Comparison of ENCODE assay signal across 8 mouse cellular contexts in the genomic region with DNA sequence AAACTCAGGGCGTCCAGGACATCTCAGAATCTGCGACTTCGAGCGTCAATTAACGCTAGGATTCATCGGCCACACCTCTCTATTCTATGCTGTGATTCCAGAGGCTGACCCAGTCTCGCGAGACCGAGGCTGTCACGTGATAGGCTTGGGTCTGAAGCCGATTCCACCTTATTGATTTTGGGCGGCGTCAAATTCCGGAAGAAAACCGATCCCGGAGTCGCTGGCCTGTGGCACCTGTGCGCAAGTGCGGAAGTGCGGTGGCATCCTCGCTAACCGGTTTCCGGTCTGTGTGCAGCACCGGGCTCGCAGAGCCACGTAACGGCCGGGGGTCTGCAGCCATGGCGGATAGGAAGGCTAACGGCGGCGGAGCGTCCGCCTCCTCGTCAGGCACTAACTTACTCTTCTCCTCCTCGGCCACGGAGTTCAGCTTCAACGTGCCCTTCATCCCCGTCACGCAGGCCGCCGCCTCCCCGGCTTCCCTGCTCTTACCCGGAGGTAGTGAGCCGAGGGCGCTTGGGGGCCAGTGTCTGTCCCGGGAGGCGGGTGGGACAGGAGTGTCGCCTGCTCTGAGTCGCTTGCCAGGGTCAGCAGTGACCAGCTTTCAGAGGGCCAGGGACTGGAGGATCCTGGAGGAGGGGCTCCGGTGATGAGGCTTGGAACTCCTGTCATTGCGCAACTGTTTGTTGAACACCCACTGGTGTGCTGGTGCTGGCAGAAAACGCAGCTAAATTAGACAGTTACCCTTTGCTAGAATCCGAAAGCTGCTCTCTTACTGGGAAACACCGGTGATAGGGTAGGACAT. TPM values are rescaled to one million over a fixed set of nuclear protein-coding genes. Genes with fewer than 3 reads are reported as not detected.
DNase-seq lines count a peak whose midpoint lies in the region; ATAC-seq lines count a peak whose summit lies in the region.

Sec23ip (plus strand) TSS at position 260 of the 802 bp plus-strand sequence.

- H3K27me3 ChIP-seq in hindbrain, embryonic 16.5 days (replicated peaks; ENCODE audit: control insufficient read depth, insufficient read depth, low read length) = no peaks in the 10 kb centered on the region

- peak within 1 kb of the TSS; percentile 93 for H3K9ac ChIP-seq in hindbrain, embryonic 16.5 days (ENCODE audit: low read depth, low read length)

- no peaks in the 10 kb centered on the region for H3K9me3 ChIP-seq in hindbrain, embryonic 16.5 days (ENCODE audit: control insufficient read depth, low read length)

- peak within 1 kb of the TSS; percentile 100 for H3K4me3 ChIP-seq in hindbrain, embryonic 16.5 days (ENCODE audit: low read length)
- H3K4me3 ChIP-seq in macrophage (ENCODE audit: inconsistent target) = peak within 1 kb of the TSS; percentile 89

- H3K4me2 ChIP-seq in hindbrain, embryonic 16.5 days (ENCODE audit: low read length) = peak within 1 kb of the TSS; percentile 88

- H3K36me3 ChIP-seq in hindbrain, embryonic 16.5 days (ENCODE audit: control insufficient read depth, insufficient read depth, low read length) = no peaks in the 10 kb centered on the region
- peaks cover 2% of the 10 kb centered on the region; the same call in 1 of the 2 replicates for H3K36me3 ChIP-seq in macrophage (ENCODE audit: inconsistent target)

- peaks cover 51% of the 10 kb centered on the region for H3K79me2 ChIP-seq in macrophage (ENCODE audit: inconsistent target)

- under 1% methylated on average over 52 of the region's 55 CpGs for WGBS in hindbrain, embryonic 16.5 days
- WGBS in macrophage (ENCODE audit: missing documents) = 2% methylated on average over 55 of the region's 55 CpGs

- ATAC-seq in hindbrain, embryonic 16.5 days = peak; percentile 93

- peak; percentile 97 for DNase-seq in WW6 (ENCODE audit: low read depth, low spot score)
- peak; percentile 91 to 96 for DNase-seq in cerebellum, postnatal 4 days (ENCODE audit: low spot score in 2 of 2)
- peak; percentile 99 for DNase-seq in gastrocnemius, adult 18-20 months (ENCODE audit: low spot score)
- DNase-seq in left cerebral cortex, adult 18-20 months (ENCODE audit: low spot score in 2 of 2) = peak; percentile 98 to 99
- peak; percentile 99 for DNase-seq in right cerebral cortex, adult 18-20 months
- peak; percentile 89 for DNase-seq in urinary bladder, postnatal 10 days (ENCODE audit: low spot score)

- peaks cover 28% of the 10 kb centered on the region for H3K4me1 ChIP-seq in hindbrain, embryonic 16.5 days (ENCODE audit: control insufficient read depth, insufficient read depth, low read depth, low read length)

- peak within 1 kb of the TSS; percentile 76 for H3K27ac ChIP-seq in hindbrain, embryonic 16.5 days (ENCODE audit: low read depth, low read length)
- peak within 1 kb of the TSS; percentile 50 for H3K27ac ChIP-seq in macrophage

RNA-seq across cellular contexts. Expression of gene Sec23ip, which starts in this region (rescaled TPM):
- 10 to 100 TPM; 17.5 to 18.3 TPM for total RNA-seq in gastrocnemius, adult 18-20 months (2021)
- 32.8 and 36.3 TPM in 2 replicates for polyA plus RNA-seq in hindbrain, embryonic 16.5 days (2015; fragmentation: Nextera tagmentation; extraction: Ambion mirVana)
- total RNA-seq in left cerebral cortex, adult 18-20 months (2021) = 10 to 100 TPM; 39.1 to 41.6 TPM
- 10 to 100 TPM; 25.3 to 68.7 (median 48.5) TPM for total RNA-seq in macrophage (2018; cell fraction: chromatin; rRNA removed)
- 10 to 100 TPM; 19.0 to 29.6 (median 24.3) TPM for total RNA-seq in macrophage (2018; cell fraction: cytosol; rRNA removed)
- total RNA-seq in macrophage (2018; cell fraction: nucleus; rRNA removed) = 10 to 100 TPM; 22.0 to 51.4 (median 36.3) TPM
- polyA plus RNA-seq in macrophage (2018) = 20.6 to 23.5 TPM (median 21.4 TPM) in 3 replicates

Comparison
In these comparisons a context has a peak if more than half of its experiments do, and no peak if none do; other contexts are left out.
1. Peak in every context shown above with its lines: DNase-seq, ATAC-seq, H3K4me3 ChIP-seq and H3K27ac ChIP-seq.